Mouse (Mus musculus): ENCODE data around the gene Tpcn1.
A peak's percentile ranks its signal among the peaks of the same experiment; 100 is the strongest.

The Tpcn1 gene

GRCm38 (mm10) chr5:120555871-120556270, 32.6 kb downstream of the Tpcn1 start:
- DNase-seq, result no peak

DNA sequence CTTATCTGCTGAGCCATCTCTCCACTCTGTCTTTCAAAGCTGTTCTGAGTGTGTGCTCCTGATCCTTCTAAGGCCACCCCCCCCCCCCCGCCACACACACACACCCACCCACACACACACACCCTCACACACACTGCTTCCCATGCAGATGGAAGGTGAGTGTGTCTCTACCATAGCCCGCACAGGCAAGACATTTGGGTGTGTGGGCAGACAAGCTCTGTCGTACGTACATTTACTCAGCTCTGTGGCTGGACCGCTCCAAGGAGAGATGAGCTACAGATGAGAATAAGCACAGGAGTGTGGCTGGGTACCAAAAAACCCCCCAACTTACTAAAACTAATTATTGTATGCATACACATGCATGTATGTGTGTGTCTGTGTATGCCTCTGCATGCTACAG, 37.8 kb downstream of the Tpcn1 start:
- no peak for DNase-seq

DNA sequence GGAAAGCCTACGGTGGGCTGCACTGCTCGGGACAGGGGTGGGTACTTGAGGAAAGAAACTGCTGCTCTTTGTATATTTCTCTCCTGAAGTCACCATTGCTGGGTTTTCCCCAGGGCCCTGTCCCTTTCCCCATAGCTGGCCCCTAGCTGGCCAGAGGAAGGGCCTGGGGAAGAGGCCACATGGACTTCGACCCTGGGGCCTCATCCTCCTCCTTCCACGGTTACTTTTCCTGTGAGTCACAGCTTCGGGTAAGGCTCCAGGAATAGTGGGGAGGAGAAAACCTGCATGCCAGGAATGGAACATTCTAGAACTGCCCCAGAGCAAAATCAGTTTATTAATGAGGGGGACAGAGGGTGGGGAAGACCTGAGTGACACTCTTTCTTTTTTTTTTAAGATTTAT, 38.3 kb downstream of the Tpcn1 start:
- DNase-seq, result no peak

GRCm38 (mm10) chr5:120548236-120548850, 40.1 kb downstream of the Tpcn1 start:
- no peak for DNase-seq

DNA sequence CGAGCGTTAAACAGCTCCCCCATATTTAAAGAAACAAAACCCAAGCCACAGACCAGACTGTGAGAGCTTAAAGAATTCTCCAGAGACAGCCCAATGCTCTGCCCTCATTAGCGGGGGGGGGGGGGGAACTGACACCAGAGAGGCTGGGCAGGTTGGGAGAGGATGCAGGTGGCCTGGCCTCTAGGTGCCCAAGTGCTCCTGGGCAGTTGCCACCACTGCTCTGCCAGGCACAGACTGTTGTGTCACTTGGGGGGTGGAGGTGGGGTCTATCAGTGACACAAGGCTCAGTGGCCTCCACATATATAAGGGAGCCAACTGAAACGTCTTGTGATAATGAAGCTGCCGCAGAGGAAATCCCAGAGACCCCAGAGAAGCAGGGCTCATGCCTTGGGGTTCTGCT, 51.8 kb downstream of the Tpcn1 start:
- no peak for DNase-seq

GRCm38 (mm10) chr5:120536046-120536445, 52.4 kb downstream of the Tpcn1 start:
- no peak for DNase-seq

GRCm38 (mm10) chr5:120534686-120535075, 53.8 kb downstream of the Tpcn1 start:
- no peak for DNase-seq

- DNase-seq, result no peak
Measured at GRCm38 (mm10) chr5:120534071-120534685, 54.3 kb downstream of the Tpcn1 start.

DNA sequence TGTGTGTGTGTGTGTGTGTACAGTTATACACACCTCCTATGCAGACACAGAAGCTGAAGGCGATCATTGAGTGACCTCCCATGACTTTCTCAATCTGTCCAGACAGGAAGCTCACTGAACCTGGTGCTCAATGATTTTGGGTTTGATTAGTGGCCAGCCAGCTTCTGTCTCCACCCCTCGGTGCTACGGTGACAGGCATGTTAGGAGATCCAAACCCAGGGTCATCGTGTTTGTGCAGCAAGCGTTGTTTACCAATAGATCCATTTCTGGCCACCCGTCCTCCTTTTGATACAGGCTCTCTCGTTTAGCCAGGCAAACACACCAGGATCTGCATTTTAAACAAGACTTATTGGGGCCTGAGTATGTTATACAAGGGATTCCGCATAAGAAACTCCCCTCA, 56.8 kb downstream of the Tpcn1 start:
- DNase-seq, result no peak

- no peak for DNase-seq
Measured at GRCm38 (mm10) chr5:120527296-120527964, 61.0 kb downstream of the Tpcn1 start.

GRCm38 (mm10) chr5:120526311-120526710, 62.2 kb downstream of the Tpcn1 start:
- no peak for DNase-seq

DNA sequence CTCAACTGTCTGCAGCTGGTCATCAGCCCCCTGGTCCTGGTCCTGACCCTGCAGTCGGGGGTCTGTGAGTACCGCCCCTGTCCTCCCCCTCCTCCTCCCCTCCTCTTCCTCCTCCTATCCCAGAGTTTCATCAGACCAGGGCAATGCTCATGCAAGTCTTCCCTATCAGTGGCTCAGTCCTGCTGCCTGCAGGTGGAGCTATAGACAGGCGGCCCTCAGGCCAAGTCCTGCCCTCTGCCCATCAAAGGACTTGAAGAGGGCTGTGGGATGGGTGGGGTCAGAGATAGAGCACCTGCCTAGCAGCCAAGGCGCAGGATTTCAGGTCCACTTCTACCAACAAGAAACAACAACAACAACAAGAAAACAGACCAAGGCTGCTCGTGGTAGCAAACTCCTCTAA, 62.7 kb downstream of the Tpcn1 start:
- DNase-seq, result peak; percentile 55

DNA sequence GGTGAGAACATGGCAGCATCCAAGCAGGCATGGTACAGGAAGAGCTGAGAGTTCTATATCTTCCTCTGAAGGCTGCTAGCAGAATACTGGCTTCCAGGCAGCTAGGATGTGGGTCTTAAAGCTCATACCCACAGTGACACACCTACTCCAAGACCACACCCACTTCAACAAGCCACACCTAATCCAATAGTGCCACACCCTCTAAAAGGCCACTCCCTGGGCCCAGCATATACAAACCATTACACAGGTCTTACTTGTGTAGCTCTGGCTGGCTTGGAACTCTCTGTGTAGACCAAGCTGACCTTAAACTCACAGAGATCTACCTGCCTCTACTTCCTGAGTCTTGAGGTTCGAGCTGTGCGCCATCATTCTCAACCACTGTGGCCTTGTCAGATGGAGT, 63.7 kb downstream of the Tpcn1 start:
- no peak for DNase-seq

DNA sequence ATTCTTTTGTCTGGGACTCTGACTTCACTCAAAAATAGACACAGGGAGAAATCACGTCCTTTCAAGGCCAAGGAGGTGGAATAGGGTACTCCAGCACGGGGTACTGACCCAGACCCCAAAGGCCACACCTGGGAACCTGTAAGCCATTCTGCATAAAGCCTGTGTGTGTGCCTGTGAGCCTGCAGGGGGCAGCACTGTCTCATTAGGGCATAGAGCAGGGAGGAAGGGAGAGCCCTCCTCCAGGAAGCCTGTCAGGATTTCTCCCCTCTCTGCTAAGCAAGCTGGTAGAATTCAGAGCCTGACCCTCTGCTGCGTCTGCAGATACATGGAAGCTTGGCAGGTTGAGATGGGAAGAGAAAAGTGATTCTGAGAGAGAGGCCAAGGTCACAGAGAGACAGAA, 65.8 kb downstream of the Tpcn1 start:
- no peak for DNase-seq

- DNase-seq, result no peak
Measured at GRCm38 (mm10) chr5:120517552-120517951, 70.9 kb downstream of the Tpcn1 start.

DNA sequence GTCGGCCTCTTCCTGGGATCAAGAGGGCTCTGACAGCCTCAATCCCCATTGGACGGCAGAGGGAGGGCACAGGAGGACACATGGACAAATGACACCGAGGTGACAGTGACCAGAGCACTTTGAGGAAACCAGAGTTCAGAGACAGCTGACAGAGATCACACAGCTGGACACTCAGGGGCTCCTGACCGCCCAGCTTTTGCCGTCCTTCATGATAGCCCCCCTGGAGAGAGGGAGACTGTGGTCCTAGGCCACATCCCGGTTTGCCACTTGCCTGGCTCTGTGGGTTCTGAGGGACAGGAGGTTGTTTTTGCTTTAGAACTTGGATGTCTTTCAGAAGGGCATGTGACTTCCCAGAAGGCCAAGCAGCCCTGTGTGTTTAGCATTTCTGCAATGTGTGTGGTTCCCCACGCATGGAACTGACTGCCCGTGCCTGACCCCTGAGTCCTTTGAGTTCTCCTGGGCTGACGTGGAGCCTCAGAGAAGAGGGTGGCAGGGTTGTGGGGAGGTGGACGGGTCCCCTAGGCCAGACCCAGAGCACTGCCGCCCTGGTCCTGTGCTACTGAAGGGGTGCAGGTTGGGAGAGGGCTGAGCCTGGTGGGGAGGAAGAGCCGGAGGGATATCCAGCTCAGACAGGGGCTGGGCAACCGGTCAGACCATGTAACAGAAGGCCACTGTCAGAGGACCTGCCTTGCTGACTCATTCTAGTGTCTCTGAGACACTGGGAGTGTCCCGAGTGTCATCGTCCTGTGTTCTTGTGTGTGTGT, 72.1 kb downstream of the Tpcn1 start:
- no peak for DNase-seq

DNA sequence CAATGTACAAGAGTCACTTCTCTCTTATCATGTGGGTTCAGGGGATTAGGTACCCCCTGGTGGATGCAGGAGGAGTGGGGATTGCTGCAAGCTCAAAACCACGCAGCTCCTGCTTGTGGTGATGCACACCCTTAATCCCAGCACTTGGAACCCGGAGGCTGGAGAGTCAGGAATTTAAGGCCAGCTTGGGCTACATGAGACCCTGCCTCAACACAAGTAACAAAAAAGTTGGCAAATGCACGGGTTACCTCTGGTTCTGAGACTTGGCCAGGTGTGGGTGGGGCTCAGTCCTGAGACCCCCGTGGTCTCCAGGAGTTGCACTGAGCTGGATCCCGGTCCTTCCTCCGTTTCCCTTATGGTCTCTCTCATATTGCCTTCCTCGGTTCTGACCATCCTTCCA, 73.0 kb downstream of the Tpcn1 start:
- DNase-seq, result no peak

GRCm38 (mm10) chr5:120514754-120515153, 73.7 kb downstream of the Tpcn1 start:
- peak; percentile 43 for DNase-seq

DNA sequence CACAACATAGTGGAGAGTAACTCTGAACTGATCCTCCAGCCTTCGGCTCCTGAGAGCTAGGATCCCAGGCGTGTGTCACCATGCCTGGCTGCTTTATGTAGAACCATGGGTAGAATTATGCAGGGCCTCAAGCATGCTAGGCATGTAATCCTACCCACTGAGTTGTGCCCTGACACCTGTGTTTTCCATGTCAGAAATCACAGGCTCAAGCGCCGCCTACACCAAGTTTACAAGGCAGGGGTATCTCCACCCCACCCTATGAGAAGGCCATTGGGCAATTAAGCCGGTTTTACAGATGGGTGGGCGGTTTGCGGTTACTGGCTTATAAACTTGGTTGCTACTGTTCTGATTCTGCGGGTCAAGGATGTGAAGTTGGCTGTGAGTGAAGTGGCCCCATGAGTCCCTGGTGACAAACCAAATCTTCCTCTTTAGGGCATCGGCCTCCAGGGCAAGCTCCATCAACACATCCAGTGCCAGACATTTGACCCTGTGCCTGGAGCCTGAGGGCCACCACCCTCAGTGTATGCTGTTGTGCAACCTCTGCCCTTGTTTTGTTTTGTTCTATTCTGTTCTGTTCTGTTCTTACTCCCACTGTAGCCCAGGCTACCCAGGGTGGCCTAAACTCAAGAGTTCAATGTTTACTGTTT, 74.3 kb downstream of the Tpcn1 start:
- DNase-seq, result no peak

DNA sequence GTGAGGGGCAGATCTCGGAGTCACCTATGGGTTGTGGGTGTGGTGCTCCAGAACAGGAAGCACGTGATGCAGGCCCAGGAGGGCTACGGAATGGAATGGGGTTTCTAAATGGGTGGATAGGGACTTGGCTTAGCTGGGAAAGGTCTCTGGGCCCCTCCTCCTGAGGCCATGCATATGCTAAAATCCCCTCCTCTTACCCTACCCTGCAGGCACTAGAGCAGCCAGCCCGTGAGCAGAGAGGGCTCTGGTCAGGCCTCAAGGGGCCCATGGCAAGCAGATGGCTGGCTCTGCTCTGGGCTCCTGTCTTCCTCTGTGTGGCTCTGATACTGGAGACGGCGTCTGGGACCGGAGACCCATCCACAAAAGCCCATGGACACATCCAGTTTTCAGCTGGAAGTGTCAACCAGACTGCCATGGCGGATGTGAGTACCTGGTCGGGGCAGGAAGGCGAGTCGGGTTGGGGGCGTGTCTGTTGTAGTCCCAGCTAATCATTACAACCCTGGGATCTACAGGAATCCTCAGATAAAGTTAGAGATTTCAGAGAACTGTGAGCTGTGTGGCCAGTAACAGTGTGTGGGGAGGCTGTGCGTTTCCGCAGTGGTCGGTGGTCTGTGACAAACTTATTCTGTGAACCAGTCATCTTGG, 75.4 kb downstream of the Tpcn1 start:
- no peak for DNase-seq

DNA sequence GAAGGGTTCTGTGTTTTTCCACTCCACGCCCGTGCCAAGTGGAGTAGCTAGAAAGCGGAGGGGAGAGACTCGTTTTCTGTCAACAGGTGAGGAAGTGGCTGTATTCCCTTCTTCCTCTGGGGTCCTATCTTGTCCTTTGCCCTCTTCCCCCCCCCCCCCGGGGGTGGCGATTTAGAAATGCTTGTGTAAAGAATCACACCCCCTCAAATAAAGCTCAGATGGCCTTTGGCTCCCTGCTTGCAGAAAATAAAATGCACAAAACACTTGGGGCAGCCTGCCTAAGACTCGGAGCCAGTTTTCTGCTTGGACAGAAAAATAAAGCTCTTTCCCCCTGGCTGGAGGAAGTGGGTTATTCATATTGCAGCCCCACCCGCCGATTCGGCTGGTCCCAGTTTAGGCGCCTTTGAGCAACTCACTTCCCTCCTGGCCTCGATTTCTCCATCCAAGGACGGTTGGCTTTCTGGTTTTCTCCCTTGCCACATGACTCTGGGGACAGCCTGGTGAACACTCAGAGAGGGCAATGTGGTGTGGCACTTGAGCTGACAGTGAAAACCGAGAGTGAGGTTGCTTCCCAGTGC, 76.7 kb downstream of the Tpcn1 start:
- DNase-seq, result no peak

DNA sequence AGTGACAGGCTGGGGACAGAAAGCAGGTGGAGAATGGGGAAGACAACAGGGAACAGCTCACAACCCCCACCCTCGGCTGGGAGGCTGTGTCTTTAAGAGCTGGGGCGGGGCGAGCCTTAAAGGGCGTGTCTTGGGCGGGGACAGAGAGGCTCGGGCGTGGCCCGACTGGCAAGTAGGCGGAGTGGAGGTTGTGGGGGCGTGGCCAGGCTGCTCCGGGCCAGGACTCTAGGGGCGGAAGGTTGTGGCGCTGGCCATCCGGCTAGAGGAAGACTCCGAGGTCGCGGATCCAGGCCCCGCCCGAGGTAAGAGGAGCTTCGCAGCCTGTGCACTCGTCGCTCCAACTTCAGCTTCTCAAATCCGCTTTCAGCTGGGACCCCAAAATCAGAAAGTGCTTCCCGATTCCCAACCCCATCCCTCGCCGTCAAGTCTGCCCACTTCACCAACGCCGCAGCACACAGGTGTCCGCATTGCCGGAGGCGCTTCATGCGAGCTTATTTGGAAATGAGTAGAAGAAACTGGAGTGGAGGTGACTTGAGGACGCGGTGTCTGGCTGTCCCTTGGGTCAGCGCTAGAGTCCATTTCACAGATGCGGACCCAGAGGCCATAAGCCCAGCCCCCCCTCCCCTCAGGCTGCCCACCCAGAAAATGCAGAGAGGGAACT, 77.4 kb downstream of the Tpcn1 start, which contains the start of gene Slc8b1:
Gene Slc8b1, plus strand, starts transcription at position 187 of the 661 bp plus-strand sequence.
- peak; percentile 91 for DNase-seq

All from retina, postnatal 1 day (tissue).